Mouse (Mus musculus) embryonic facial prominence, embryonic 15.5 days (tissue): ENCODE data around the gene H2-Q1. TPM values are rescaled to one million over a fixed set of nuclear protein-coding genes. Genes with fewer than 3 reads are reported as not detected.
A peak's percentile ranks its signal among the peaks of the same experiment; 100 is the strongest.
"Not testable (repeated sequence)": the region's sequence is repeated elsewhere in the genome, so short reads cannot be mapped to it uniquely, and the experiment has no call there.

Experiments used
- ATAC-seq: fragments of 200-750 bp; cut with Nextera tagmentation; 2 replicates; pipeline ENCODE4 v1.8.0; 2017; ENCODE audit warnings: low read depth, moderate TSS enrichment; ENCODE audit not compliant: insufficient number of reproducible peaks, low FRiP score, low TSS enrichment
- H3K27ac ChIP-seq: fragments of 300-500 bp; sonication (generic); replicated peaks from 2 replicates; pipeline ENCODE4 v1.5.1; 2015; ENCODE audit warnings: mild to moderate bottlenecking, inconsistent platforms
- H3K27me3 ChIP-seq: fragments of 300-500 bp; sonication (generic); 2 replicates; pipeline ENCODE4 v1.6.1; 2015; ENCODE audit warnings: inconsistent platforms
- H3K36me3 ChIP-seq: fragments of 300-500 bp; sonication (generic); 2 replicates; pipeline ENCODE4 v1.6.1; 2015; ENCODE audit warnings: mild to moderate bottlenecking, inconsistent platforms
- H3K4me1 ChIP-seq: fragments of 300-500 bp; sonication (generic); 2 replicates; pipeline ENCODE4 v1.6.1; 2015; ENCODE audit warnings: inconsistent platforms
- H3K4me2 ChIP-seq: fragments of 300-500 bp; sonication (generic); replicated peaks from 2 replicates; pipeline ENCODE4 v1.6.1; 2015; ENCODE audit warnings: mild to moderate bottlenecking, inconsistent platforms
- H3K4me3 ChIP-seq: fragments of 300-500 bp; sonication (generic); replicated peaks from 2 replicates; pipeline ENCODE4 v1.5.1; 2015; ENCODE audit warnings: mild to moderate bottlenecking, inconsistent platforms
- H3K9ac ChIP-seq: fragments of 300-500 bp; sonication (generic); 2 replicates; pipeline ENCODE4 v1.6.1; 2015; ENCODE audit warnings: inconsistent platforms
- H3K9me3 ChIP-seq: fragments of 300-500 bp; sonication (generic); replicated peaks from 2 replicates; pipeline ENCODE4 v1.6.1; 2016; ENCODE audit warnings: inconsistent platforms
- WGBS: fragments of 180-500 bp; shearing (Covaris S2); methylation state at CpG from one replicate; pipeline ENCODE4 v1.1.7; 2015; 5-methylcytosine and 5-hydroxymethylcytosine counted together
- polyA plus RNA-seq: library from polyadenylated mRNA; unstranded; fragments of >200 nt; fragmentation: Nextera tagmentation; extraction: Ambion mirVana; gene quantifications from 2 replicates; pipeline ENCODE4 v1.2.1, GENCODE M21; 2015

H2-Q1 gene
- not detected in 2 replicates for polyA plus RNA-seq

GRCm38 (mm10) chr17:35320327-35321081 lies at the start of gene H2-Q1:
Gene H2-Q1 (plus strand): TSS chr17:35320405.
- Histone ChIP-seq H3K9ac (no peak within 1 kb of the TSS), H3K4me1 (peaks cover 9% of the 10 kb centered on the region), H3K27ac (no peak within 1 kb of the TSS), H3K4me2 (peak within 1 kb of the TSS; percentile 54), H3K4me3 (peak within 1 kb of the TSS; percentile 33), H3K9me3 (no peaks in the 10 kb centered on the region), H3K36me3 (no peaks in the 10 kb centered on the region), H3K27me3 (peaks cover 52% of the 10 kb centered on the region)
- ATAC-seq, result no peak
- 1% methylated on average over 55 of the region's 55 CpGs for WGBS

DNA sequence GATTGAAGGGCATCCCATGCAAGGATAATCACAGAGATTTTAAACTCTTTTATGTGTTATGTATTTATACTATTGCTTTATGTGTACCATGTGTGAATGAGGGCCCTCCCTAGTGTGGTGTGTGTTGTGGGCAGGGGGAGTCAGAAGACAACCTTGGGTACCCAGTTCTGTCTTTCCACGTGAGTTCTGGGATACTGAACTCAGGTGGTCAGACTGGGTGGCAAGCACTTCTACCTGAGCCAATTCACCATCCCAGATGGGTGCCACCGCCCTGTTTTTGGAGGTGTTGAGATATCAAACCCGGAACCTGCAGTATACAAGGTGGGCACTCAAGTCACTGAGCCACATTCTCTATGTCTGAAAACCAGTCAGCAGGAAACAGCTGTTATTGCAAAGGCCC lies 48.0 kb upstream of the H2-Q1 start:
- WGBS, result 71% methylated on average over 3 of the region's 3 CpGs
- Histone ChIP-seq H3K4me2 (no peak overlapping the region), H3K36me3 (no peaks in the 10 kb centered on the region), H3K27ac (no peak overlapping the region), H3K9ac (no peak overlapping the region), H3K4me1 (no peaks in the 10 kb centered on the region), H3K4me3 (no peak overlapping the region), H3K9me3 (no peaks in the 10 kb centered on the region), H3K27me3 (peaks cover 23% of the 10 kb centered on the region)
- no peak for ATAC-seq

DNA sequence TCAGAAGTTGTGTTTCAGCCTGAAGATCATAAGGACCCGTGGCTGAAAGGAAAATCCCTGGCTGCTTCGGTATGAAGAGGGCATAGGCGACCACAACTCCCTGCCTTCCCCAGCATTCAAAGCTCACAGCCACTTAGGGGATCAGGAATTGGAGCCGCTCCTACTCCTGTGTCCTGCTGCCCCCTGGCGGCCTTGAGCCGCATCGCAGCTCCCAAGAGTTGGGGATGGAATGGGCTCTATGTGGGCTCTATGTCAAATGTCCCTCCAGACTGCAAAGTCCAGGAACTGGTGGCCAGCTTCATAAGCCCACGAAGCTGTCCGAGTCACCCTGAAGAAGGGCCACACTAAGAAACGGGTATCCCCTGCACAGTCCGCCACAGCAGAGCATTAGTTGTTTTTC lies 45.4 kb upstream of the H2-Q1 start:
- Histone ChIP-seq H3K9ac (no peak overlapping the region; the same call in 1 of the 2 replicates), H3K9me3 (no peaks in the 10 kb centered on the region), H3K4me3 (no peak overlapping the region), H3K36me3 (no peaks in the 10 kb centered on the region), H3K4me1 (no peaks in the 10 kb centered on the region), H3K27ac (no peak overlapping the region), H3K27me3 (peaks cover 23% of the 10 kb centered on the region), H3K4me2 (no peak overlapping the region)
- peak; percentile 57; the same call in 1 of the 2 replicates for ATAC-seq
- 5% methylated on average over 11 of the region's 11 CpGs for WGBS

DNA sequence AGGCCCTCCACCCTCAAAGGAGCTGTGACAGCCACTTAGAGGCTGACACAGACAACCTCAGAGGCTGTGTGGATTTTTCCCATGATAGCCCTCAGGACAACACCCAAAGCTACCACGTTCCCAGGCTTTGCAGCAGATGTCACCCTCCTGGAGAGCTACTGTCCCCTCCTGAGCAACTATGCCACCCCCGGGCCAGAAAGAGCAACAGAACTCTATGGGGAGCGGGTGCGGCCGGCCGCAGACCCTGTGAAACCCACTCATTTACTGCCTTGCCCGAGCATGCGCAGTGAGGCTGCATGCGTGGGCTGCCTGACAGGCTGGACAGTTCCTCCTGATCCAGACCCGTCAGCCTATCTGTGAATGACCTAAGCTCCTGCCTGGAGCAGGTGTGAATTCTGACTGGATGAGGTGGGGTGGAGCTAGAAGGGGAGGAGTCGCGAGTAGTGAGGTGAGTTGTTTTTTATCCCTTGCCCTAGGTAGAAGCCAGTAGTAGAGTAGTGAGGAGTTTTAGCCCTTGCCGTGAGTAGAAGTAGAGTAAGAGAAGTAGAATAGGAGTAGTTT lies 43.8 kb upstream of the H2-Q1 start:
- H3K9me3 ChIP-seq, result no peaks in the 10 kb centered on the region
- no peak overlapping the region for H3K9ac ChIP-seq
- no peaks in the 10 kb centered on the region for H3K4me1 ChIP-seq
- WGBS, result 16% methylated on average over 13 of the region's 13 CpGs
- H3K4me2 ChIP-seq, result no peak overlapping the region
- H3K27ac ChIP-seq, result no peak overlapping the region
- no peaks in the 10 kb centered on the region for H3K36me3 ChIP-seq
- H3K27me3 ChIP-seq, result peaks cover 23% of the 10 kb centered on the region
- no peak overlapping the region for H3K4me3 ChIP-seq
- no peak for ATAC-seq

- Histone ChIP-seq H3K27ac (no peak overlapping the region), H3K9ac (no peak overlapping the region), H3K27me3 (peaks cover 23% of the 10 kb centered on the region), H3K9me3 (no peaks in the 10 kb centered on the region), H3K4me2 (no peak overlapping the region), H3K36me3 (no peaks in the 10 kb centered on the region), H3K4me1 (no peaks in the 10 kb centered on the region), H3K4me3 (no peak overlapping the region)
- ATAC-seq, result no peak
- WGBS, result 81% methylated on average over 8 of the region's 8 CpGs
These were observed 42.2 kb upstream of the H2-Q1 start for GRCm38 (mm10) chr17:35278049-35278448.

- 84% methylated on average over 13 of the region's 13 CpGs for WGBS
- Histone ChIP-seq H3K27me3 (peaks cover 23% of the 10 kb centered on the region), H3K9ac (no peak overlapping the region), H3K4me3 (no peak overlapping the region), H3K4me1 (no peaks in the 10 kb centered on the region), H3K4me2 (no peak overlapping the region), H3K36me3 (no peaks in the 10 kb centered on the region), H3K9me3 (no peaks in the 10 kb centered on the region), H3K27ac (no peak overlapping the region)
- no peak for ATAC-seq
These were observed 41.1 kb upstream of the H2-Q1 start for GRCm38 (mm10) chr17:35278957-35279688.

- Histone ChIP-seq H3K4me3 (no peak overlapping the region), H3K36me3 (no peaks in the 10 kb centered on the region), H3K9me3 (no peaks in the 10 kb centered on the region), H3K27ac (no peak overlapping the region), H3K27me3 (peaks cover 19% of the 10 kb centered on the region), H3K9ac (no peak overlapping the region), H3K4me2 (no peak overlapping the region), H3K4me1 (no peaks in the 10 kb centered on the region)
- WGBS, result 63% methylated on average over 3 of the region's 3 CpGs
- ATAC-seq, result no peak
These were observed 39.9 kb upstream of the H2-Q1 start for GRCm38 (mm10) chr17:35280276-35280675.

- ATAC-seq, result no peak
- H3K36me3 ChIP-seq, result no peaks in the 10 kb centered on the region
- no peak overlapping the region for H3K4me3 ChIP-seq
These were observed 34.8 kb upstream of the H2-Q1 start for GRCm38 (mm10) chr17:35285431-35285830.

GRCm38 (mm10) chr17:35295796-35296195 lies 24.4 kb upstream of the H2-Q1 start:
- not testable (repeated sequence) for H3K9ac ChIP-seq, H3K4me3 ChIP-seq, ATAC-seq, H3K4me2 ChIP-seq, H3K36me3 ChIP-seq, H3K9me3 ChIP-seq, H3K4me1 ChIP-seq, H3K27ac ChIP-seq, H3K27me3 ChIP-seq
- 1% methylated on average over 5 of the region's 5 CpGs for WGBS

More at GRCm38 (mm10) chr17:35285431-35285830, 34.8 kb upstream of the H2-Q1 start:
- Histone ChIP-seq H3K27me3 (peaks cover 3% of the 10 kb centered on the region; the same call in 1 of the 2 replicates), H3K9me3 (no peaks in the 10 kb centered on the region), H3K4me1 (no peaks in the 10 kb centered on the region), H3K4me2 (no peak overlapping the region), H3K27ac (no peak overlapping the region), H3K9ac (no peak overlapping the region)

- not testable (repeated sequence) for H3K9me3 ChIP-seq, H3K36me3 ChIP-seq, ATAC-seq, H3K27ac ChIP-seq, H3K9ac ChIP-seq, H3K4me1 ChIP-seq, H3K4me3 ChIP-seq, H3K4me2 ChIP-seq, H3K27me3 ChIP-seq
- WGBS, result 83% methylated on average over 7 of the region's 7 CpGs
These were observed 19.8 kb upstream of the H2-Q1 start for GRCm38 (mm10) chr17:35300261-35300945.

DNA sequence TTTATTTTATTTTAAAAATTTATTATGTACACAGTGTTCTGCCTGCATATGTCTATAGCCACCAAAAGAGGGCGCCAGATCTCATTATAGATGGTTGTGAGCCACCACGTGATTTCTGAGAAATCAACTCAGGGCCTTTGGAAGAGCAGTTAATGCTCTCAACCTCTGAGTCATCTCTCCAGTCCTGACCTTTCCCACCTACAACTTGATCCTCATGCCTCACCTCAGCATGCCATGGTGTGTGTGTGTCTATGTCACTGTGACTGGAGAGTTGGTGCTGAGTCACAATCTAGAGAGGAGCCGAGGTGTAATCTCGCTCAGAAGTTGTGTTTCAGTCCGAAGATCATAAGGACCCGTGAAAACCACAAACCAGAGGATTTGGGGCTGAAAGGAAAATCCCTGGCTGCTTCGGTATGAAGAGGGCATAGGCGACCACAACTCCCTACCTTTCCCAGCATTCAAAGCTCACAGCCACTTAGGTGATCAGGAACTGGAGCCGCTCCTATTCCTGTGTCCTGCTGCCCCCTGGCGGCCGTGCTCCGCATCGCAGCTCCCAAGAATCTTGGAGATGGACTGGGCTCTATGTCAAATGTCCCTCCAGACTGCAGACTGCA lies 18.5 kb upstream of the H2-Q1 start:
- Histone ChIP-seq H3K9ac (no peak overlapping the region), H3K4me2 (no peak overlapping the region), H3K27me3 (no peaks in the 10 kb centered on the region), H3K4me3 (no peak overlapping the region), H3K9me3 (no peaks in the 10 kb centered on the region), H3K27ac (no peak overlapping the region), H3K4me1 (no peaks in the 10 kb centered on the region), H3K36me3 (no peaks in the 10 kb centered on the region)
- 24% methylated on average over 13 of the region's 13 CpGs for WGBS
- ATAC-seq, result peak; percentile 47; the same call in 1 of the 2 replicates
